Mouse (Mus musculus): ENCODE results near the gene Rec114.

DNA sequence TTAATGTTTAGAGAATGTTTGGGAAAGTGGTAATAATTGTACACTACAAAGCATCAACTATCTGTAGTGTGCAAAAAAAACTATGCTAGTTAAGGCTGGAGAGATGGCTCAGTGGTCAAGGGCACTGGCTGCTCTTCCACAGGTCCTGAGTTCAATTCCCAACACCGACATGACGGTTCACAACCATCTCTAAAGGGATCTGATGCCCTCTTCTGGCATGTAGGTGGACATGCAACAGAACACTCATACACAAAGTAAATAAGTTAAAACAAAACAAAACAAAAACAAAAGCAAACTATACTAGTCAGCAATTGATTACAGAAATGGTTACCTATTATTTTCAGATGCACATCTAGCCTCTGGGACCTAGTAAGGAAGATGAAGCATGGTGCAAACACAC is 1.1 kb downstream of the Rec114 start:
- TF ChIP-seq CTCF (IDR thresholded peaks at IDR 0.05 in 2 of 3, conservative IDR thresholded peaks at IDR 0.05 in 1 of 3; ENCODE audit: control insufficient read depth in 1 of 3, insufficient read depth in 1 of 3, low read depth in 2 of 3, low read length in 3 of 3, poor library complexity in 1 of 3, severe bottlenecking in 1 of 3) (peak; percentile 35 to 59 (median 47); a peak in 5 of 6 replicates), GABPA (IDR thresholded peaks at IDR 0.05; ENCODE audit: low read depth, low read length) (no peak), USF2 (IDR thresholded peaks at IDR 0.05; ENCODE audit: borderline replicate concordance in 1 of 2, insufficient read depth in 1 of 2, low read depth in 1 of 2, low read length in 2 of 2) (no peak), EP300 (IDR thresholded peaks at IDR 0.05; ENCODE audit: low read depth in 1 of 2, low read length in 2 of 2) (no peak)

Measured in MEL (cell line).